Mouse (Mus musculus) heart, postnatal 0 days (tissue): Measurements from ENCODE around the gene Ikzf2. TPM values are rescaled to one million over a fixed set of nuclear protein-coding genes. Genes with fewer than 3 reads are reported as not detected.

Experiments
- ATAC-seq: fragments of 200-750 bp; cut with Nextera tagmentation; 2 replicates; pipeline ENCODE4 v1.8.0; 2017; ENCODE audit warnings: low read depth, moderate number of reproducible peaks, moderate library complexity; ENCODE audit not compliant: insufficient read depth
- DNase-seq: peaks from one replicate; pipeline ENCODE4 v3.0.0-alpha.2; 2016; ENCODE audit warnings: low spot score
- H3K27ac ChIP-seq: fragments of 300-500 bp; sonication (generic); 2 replicates; pipeline ENCODE4 v1.5.1; 2014; ENCODE audit warnings: low read depth, mild to moderate bottlenecking
- H3K27me3 ChIP-seq: fragments of 300-500 bp; sonication (generic); 2 replicates; pipeline ENCODE4 v1.6.1; 2014; ENCODE audit warnings: low read length, mixed read lengths; ENCODE audit not compliant: control insufficient read depth, insufficient read depth
- H3K36me3 ChIP-seq: fragments of 300-500 bp; sonication (generic); replicated peaks from 2 replicates; pipeline ENCODE4 v1.6.1; 2014; ENCODE audit warnings: low read length, mixed read lengths; ENCODE audit not compliant: control insufficient read depth, insufficient read depth
- H3K4me1 ChIP-seq: fragments of 300-500 bp; sonication (generic); 2 replicates; pipeline ENCODE4 v1.6.1; 2014; ENCODE audit warnings: antibody characterized with exemption; ENCODE audit not compliant: control insufficient read depth, insufficient read depth
- H3K4me2 ChIP-seq: fragments of 300-500 bp; sonication (generic); 2 replicates; pipeline ENCODE4 v1.6.1; 2014; ENCODE audit warnings: low read depth, mild to moderate bottlenecking, low read length, moderate library complexity
- H3K4me3 ChIP-seq: fragments of 300-500 bp; sonication (generic); 2 replicates; pipeline ENCODE4 v1.5.1; 2014; ENCODE audit warnings: low read depth, low read length
- H3K9ac ChIP-seq: fragments of 300-500 bp; sonication (generic); replicated peaks from 2 replicates; pipeline ENCODE4 v1.6.1; 2014; ENCODE audit warnings: low read depth, low read length, mixed read lengths
- H3K9me3 ChIP-seq: fragments of 300-500 bp; sonication (generic); replicated peaks from 2 replicates; pipeline ENCODE4 v1.6.1; 2016; ENCODE audit warnings: low read length; ENCODE audit not compliant: control insufficient read depth
- CTCF ChIP-seq: IDR thresholded peaks from 2 replicates; pipeline ENCODE4 v1.5.1; 2016; ENCODE audit warnings: antibody characterized with exemption, control low read depth, low read depth
- EP300 ChIP-seq: IDR thresholded peaks from 2 replicates; pipeline ENCODE4 v1.6.1; 2016; ENCODE audit warnings: antibody characterized with exemption, low read depth
- WGBS: fragments of 180-500 bp; shearing (Covaris S2); extraction: QIAGEN DNeasy Blood & Tissue Kit; methylation state at CpG from one replicate; pipeline ENCODE4 v1.1.7; 2014; 5-methylcytosine and 5-hydroxymethylcytosine counted together
- polyA plus RNA-seq: library from polyadenylated mRNA; unstranded; fragments of >200 nt; fragmentation: Nextera tagmentation; extraction: Ambion mirVana; gene quantifications from 2 replicates; pipeline ENCODE4 v1.2.1, GENCODE M21; 2015
- total RNA-seq: library from RNA; depleted of rRNA; stranded (reverse); fragments of >200 nt; gene quantifications from 2 replicates; pipeline ENCODE4 v1.2.3, GENCODE M21; 2014; ENCODE audit warnings: low replicate concordance

The Ikzf2 gene
- total and polyA plus RNA-seq, 2 experiments from 2014 or later = 1.7 to 4.7 TPM

DNA sequence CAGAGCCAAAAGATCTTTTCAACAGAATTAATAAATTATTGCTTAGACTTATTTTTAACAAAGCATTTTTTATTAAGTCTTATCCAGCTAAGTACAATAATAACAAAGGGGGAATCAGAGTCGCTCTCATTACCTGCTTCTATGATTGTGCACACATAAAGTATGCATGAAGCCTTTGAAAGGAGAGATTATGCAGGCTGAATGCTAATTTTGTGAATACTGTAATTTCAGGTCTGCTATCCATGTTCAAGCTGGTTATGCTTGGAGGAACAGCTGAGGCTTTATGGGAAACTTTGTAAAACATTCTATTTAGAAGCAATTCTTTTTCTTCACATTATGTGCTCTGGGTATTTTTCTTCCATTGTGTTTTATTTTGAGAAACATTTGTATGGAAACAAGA, 21.5 kb upstream of the Ikzf2 start:
- WGBS = 84% methylated on average over 1 of the region's 1 CpGs
- Histone ChIP-seq H3K27me3 (no peaks in the 10 kb centered on the region), H3K4me1 (no peaks in the 10 kb centered on the region), H3K9me3 (no peaks in the 10 kb centered on the region), H3K4me2 (no peak overlapping the region), H3K4me3 (no peak overlapping the region), H3K9ac (no peak overlapping the region), H3K27ac (no peak overlapping the region), H3K36me3 (no peaks in the 10 kb centered on the region)
- TF ChIP-seq EP300 (no peak), CTCF (no peak)
- no peak for DNase-seq
- ATAC-seq = no peak

DNA sequence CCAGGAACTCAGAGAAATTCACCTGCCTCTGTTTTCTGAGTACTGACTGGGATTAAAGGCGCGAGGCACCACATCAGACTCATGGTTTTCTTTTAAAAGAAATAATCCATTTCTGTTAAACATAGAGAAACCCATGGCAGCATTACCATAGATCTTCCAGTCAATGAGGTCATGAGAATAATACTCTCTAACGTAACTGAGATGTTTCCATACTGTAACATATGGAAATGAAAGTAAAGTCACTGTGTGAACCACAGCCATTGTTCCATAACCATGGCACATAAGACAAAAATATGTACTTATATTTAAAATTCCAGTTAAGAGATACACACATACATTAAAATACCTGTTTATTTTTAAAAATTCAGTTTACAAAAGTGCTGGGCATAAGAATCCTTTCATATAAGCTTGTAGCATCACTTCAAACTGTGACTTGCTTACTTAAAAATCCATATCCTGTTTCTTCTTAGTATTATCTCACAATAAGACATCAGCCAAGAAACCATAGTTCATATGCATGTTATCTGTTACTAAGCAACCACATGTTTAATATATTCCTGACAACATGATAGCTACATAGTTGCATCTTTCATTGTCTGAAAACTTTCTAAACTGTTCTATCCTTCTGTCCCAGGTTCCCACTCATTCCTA, 16.6 kb upstream of the Ikzf2 start:
- no peak overlapping the region for H3K9ac ChIP-seq
- no peak for ATAC-seq
- no peaks in the 10 kb centered on the region for H3K36me3 ChIP-seq
- TF ChIP-seq EP300 = no peak
- no peak for DNase-seq
- H3K27ac ChIP-seq = no peak overlapping the region
- 80% methylated on average over 3 of the region's 3 CpGs for WGBS
- no peaks in the 10 kb centered on the region for H3K4me1 ChIP-seq
- no peaks in the 10 kb centered on the region for H3K9me3 ChIP-seq
- H3K4me3 ChIP-seq = no peak overlapping the region
- no peaks in the 10 kb centered on the region for H3K27me3 ChIP-seq
- no peak overlapping the region for H3K4me2 ChIP-seq

DNA sequence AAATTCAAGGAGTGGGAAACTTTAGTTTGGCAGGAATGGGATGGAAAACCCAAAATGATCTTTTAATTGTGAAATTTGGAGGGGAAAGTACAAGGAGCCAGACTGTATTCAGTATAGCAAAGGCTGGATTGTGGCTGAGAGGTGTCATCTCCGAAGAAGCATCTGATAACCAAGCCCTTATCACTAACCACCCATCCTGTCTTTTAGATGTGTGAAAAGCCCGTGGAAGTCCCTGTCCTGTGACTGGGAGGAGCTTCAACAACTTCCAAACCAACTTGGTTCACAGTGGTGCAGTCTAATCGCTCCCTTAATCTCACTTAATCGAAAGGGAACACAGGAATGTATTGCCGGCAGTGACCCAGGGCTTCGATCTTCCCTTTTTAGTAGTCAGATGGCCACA, 4.9 kb upstream of the Ikzf2 start:
- 44% methylated on average over 6 of the region's 6 CpGs for WGBS
- no peaks in the 10 kb centered on the region for H3K9me3 ChIP-seq

DNA sequence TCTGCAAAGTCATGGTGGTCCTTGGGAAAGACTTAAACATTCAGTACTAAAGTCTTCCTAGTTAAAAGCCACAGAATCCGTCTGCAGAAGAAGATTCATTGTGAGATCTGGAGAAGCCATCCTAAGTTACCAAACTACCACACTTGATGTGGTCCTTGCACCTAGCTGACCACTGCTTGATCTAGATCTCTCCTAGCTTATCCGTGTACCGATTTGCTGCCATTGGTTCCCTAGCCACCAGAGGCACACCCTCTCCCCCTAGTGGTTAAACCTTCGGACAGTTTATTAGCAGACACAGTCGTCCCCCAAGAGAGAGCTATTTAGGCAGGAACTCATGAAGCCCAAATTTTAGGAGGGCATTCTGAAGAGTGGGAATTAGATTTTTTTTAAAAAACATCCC, 1.9 kb upstream of the Ikzf2 start:
- 0% methylated on average over 5 of the region's 5 CpGs for WGBS
- ATAC-seq = no peak

More for the DNA sequence above, 4.9 kb upstream of the Ikzf2 start:
- Histone ChIP-seq H3K27ac (no peak overlapping the region), H3K4me3 (no peak overlapping the region), H3K9ac (no peak overlapping the region), H3K36me3 (no peaks in the 10 kb centered on the region), H3K27me3 (no peaks in the 10 kb centered on the region), H3K4me2 (no peak overlapping the region), H3K4me1 (no peaks in the 10 kb centered on the region)
- no peak for ATAC-seq
- DNase-seq = no peak
- no peak for TF ChIP-seq CTCF
- no peak for TF ChIP-seq EP300

DNA sequence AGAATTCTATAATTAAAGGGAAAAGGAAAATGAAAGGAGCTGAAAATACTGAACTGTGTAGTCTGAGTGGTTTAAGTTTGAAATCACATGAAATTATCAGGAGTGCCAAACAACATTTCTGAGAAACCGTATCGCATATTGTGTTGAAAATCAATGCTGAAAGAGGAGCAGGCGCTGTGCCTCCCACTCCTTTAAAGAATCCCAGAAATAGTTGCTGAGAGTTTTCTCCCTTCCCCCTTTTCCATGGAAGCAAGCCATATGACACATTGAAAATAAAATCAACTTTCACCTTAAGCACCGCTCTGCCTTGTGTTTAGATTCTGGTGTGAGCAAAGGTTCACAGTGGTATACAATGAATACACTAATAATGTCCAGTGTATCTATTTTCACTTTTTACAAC, 1.1 kb upstream of the Ikzf2 start:
- Histone ChIP-seq H3K36me3 (no peaks in the 10 kb centered on the region), H3K27me3 (no peaks in the 10 kb centered on the region), H3K9ac (peak overlapping the region; percentile 61), H3K4me1 (peaks cover 7% of the 10 kb centered on the region; the same call in 1 of the 2 replicates), H3K27ac (peak overlapping the region; percentile 96), H3K9me3 (no peaks in the 10 kb centered on the region), H3K4me2 (peak overlapping the region; percentile 92), H3K4me3 (peak overlapping the region; percentile 94)
- DNase-seq = peak; percentile 14
- WGBS = under 1% methylated on average over 4 of the region's 4 CpGs
- TF ChIP-seq EP300 (no peak), CTCF (no peak)
- ATAC-seq = no peak

More for the DNA sequence above, 1.9 kb upstream of the Ikzf2 start:
- H3K27me3 ChIP-seq = no peaks in the 10 kb centered on the region
- no peaks in the 10 kb centered on the region for H3K36me3 ChIP-seq
- H3K9me3 ChIP-seq = no peaks in the 10 kb centered on the region
- H3K4me1 ChIP-seq = peaks cover 7% of the 10 kb centered on the region; the same call in 1 of the 2 replicates
- no peak overlapping the region; the same call in 1 of the 2 replicates for H3K27ac ChIP-seq
- H3K4me2 ChIP-seq = peak overlapping the region; percentile 92
- DNase-seq = peak; percentile 61
- peak overlapping the region; percentile 44 for H3K4me3 ChIP-seq
- no peak for TF ChIP-seq EP300
- peak; percentile 93 for TF ChIP-seq CTCF
- no peak overlapping the region for H3K9ac ChIP-seq

DNA sequence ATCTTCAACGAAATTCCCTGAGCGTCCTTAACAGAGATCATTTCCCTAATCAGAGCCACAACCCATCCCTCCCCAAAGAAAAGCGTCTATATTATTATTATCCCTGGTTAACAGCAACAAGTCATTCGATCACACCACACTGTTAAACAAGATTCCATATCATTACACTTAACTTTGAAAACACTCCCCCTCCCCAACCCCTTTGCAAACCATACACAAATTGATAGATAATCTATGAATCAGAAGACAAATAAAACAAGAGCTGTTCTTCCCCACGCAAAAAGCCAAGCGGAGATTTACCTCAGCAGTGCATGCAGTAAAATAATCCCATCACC, 337 bp downstream of the Ikzf2 start:
- H3K27ac ChIP-seq = peak overlapping the region; percentile 96
- TF ChIP-seq EP300 = no peak
- no peak for TF ChIP-seq CTCF

More for the DNA sequence above, 337 bp downstream of the Ikzf2 start:
- peaks cover 7% of the 10 kb centered on the region; the same call in 1 of the 2 replicates for H3K4me1 ChIP-seq
- peak overlapping the region; percentile 92 for H3K4me2 ChIP-seq
- ATAC-seq (no peak), DNase-seq (no peak)
- H3K9me3 ChIP-seq = no peaks in the 10 kb centered on the region
- WGBS = under 1% methylated on average over 6 of the region's 6 CpGs
- H3K4me3 ChIP-seq = peak overlapping the region; percentile 94
- no peaks in the 10 kb centered on the region for H3K36me3 ChIP-seq
- H3K27me3 ChIP-seq = no peaks in the 10 kb centered on the region
- peak overlapping the region; percentile 61 for H3K9ac ChIP-seq
